Mouse (Mus musculus) frontal cortex, postnatal 14 days (tissue): Measurements from ENCODE around the gene Mchr1.
A peak's percentile ranks its signal among the peaks of the same experiment; 100 is the strongest.
"Not testable (repeated sequence)": the region's sequence is repeated elsewhere in the genome, so short reads cannot be mapped to it uniquely, and the experiment has no call there.

Experiments
- DNase-seq, 2 experiments: peaks; one replicate each; pipeline ENCODE4 v3.0.0; 2022; ENCODE audit warnings: low spot score in 2 of 2

Gene Mchr1

GRCm38 (mm10) chr15:81235086-81235920 is at the start of gene Mchr1:
Gene Mchr1 (plus strand): TSS chr15:81235499.
- DNase-seq, result peak; percentile 70

- no peak for DNase-seq
Measured at GRCm38 (mm10) chr15:81189061-81189460, 46.2 kb upstream of the Mchr1 start.

GRCm38 (mm10) chr15:81190011-81190629 is 45.2 kb upstream of the Mchr1 start:
- peak in 1 of 2 experiments; percentile 25 for DNase-seq

- DNase-seq, result peak; percentile 99
Measured at GRCm38 (mm10) chr15:81190630-81191178, 44.6 kb upstream of the Mchr1 start, which contains the start of gene Mrtfa. Gene Mrtfa (minus strand): TSS chr15:81190757.

- DNase-seq, result no peak
Measured at GRCm38 (mm10) chr15:81191303-81191702, 44.0 kb upstream of the Mchr1 start.

DNA sequence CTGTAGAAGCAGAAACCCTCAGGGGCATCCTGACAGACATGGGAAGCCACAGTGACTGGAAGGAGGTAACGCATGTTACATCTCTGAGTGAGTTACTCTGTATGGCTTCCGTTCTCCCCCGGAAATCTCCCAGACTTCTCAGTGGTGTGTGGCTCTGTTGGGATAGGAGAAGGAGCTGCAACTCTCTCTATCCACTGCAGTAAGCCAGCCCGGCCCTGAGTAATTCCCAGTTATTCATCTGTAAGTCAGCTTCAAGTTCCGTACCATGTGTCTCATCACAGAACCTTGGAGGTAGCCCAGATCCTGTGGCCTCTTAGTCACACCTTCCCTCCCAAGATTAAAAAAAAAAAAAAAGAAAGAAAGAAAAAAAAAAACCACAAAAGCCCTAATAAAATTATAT is 43.0 kb upstream of the Mchr1 start:
- DNase-seq, result no peak

- no peak for DNase-seq
Measured at GRCm38 (mm10) chr15:81192858-81193257, 42.4 kb upstream of the Mchr1 start.

GRCm38 (mm10) chr15:81194791-81195190 is 40.5 kb upstream of the Mchr1 start:
- DNase-seq, result no peak

DNA sequence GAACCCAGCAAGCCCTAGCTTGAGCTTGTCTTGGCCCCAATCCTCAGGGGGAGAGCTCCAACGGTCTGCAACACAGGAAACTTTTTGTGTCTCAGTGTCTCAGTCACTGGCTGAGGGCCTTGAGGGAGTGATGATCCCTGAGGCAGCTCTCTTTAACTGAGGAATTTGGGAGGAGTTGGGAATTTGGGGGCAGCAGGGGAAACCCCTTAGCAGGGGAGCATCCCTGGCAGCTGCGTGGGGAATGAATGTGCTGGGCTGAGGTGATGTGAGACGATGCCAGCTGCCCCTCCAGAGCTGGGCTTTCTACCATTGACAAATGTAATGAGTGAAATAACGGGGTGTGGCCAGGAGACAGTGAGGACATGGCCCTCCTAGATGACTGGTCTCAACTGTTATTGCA is 39.9 kb upstream of the Mchr1 start:
- DNase-seq, result no peak

DNA sequence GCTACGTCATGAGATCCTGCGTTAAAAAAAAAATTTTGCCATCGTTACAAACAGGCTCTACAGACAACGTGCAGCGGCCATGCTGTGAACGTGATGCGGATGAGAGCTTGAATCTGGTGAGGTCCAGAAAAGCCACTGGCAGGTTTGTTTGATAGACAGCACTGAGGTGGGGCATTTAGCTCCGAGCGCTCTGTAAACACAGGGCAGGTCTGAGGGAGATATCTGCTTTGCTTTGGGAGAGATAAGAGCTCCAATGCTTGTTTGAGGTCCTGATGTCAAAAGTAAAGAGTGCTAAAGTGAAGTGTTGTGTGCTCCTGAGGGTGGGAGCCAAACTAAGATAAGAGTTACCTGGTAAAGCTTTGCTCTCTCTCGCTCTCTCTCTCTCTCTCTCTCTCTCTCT is 38.1 kb upstream of the Mchr1 start:
- DNase-seq, result no peak

GRCm38 (mm10) chr15:81198447-81198846 is 36.9 kb upstream of the Mchr1 start:
- DNase-seq, result no peak

DNA sequence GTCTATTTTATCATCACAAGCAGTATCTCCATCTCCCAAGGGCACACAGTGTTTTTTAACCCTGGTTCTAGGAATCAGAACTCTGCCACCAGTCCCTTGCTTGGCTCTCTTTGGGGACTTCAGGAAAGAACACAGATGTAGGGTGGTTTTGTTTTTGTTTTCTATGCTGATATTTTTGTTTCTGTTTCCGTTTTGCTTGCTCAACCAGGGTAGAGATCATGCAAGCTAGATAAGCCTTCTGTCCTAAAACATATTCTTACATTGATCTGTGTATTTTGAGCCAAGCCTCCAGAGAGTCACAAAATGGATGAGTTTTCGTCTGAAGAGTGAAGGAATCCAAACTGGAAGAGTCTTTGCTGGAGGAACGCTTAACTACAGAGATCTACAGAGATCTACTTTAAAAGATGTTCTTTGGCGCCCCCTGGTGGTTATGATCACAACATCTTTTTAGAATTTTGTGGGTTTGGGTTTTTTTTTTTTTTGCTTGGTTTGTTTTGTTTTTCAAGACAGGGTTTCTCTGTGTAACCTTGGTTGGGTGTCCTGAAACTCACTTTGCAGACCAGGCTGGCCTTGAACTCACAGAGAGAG is 35.8 kb upstream of the Mchr1 start:
- DNase-seq, result peak in 1 of 2 experiments; percentile 40

DNA sequence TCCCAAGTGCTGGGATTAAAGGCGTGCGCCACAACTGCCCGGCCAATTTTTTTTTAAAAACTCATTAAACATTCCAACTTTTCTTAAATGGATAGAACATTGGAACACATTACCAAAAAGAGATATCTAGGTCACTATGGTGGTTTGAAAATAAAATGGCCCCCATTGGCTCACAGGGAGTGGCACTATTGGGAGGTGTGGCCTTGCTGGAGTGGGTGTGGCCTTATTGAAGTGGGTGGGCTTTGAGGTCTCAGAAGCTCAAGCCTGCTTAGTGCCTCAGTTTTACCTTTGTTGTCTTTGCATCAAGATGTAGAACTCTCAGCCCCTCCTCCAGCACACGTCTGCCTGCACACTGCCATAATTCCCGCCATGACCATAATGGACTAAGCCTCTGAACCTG is 32.8 kb upstream of the Mchr1 start:
- DNase-seq, result no peak

DNA sequence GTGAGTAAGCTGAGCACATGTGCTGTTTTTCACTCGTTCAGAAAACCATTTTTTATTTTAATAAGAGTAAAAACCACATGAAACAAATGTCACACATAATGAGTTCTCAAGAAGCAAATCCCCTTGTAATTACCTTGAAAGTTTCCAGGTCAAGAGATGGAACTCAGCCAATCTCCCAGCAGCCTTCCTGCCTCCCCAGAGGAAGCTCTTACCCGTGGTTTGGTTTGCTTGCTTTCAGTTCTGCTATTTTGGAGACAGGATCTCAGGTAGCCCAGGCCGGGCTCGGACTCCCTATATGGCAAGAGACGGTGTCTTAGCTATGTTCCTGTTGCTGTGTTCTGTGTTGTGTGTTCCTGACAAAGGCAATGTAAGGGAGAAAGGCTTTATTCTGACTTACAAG is 24.8 kb upstream of the Mchr1 start:
- DNase-seq, result no peak

DNA sequence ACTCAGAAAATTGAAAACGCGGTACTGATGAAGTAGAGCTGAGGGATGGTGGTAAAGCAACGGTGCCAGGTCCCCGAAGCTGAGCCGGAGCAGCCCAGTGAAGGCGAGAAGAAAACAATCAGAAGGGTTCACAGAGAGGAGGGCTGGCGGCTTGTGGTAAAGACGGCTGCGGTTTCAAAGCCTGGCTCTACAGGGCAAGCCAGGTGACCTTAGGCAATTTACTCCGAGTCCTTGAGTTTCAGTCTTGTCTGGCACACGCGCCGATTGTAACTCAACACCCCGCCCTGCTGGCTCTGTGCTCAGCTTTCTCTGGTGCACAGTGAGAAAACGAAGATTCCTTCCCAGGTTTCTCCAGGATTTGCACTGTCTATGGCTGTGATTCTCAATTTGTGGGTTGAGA is 22.3 kb upstream of the Mchr1 start:
- DNase-seq, result no peak

GRCm38 (mm10) chr15:81216906-81217653 is 18.2 kb upstream of the Mchr1 start:
- peak in 1 of 2 experiments; percentile 50 for DNase-seq

DNA sequence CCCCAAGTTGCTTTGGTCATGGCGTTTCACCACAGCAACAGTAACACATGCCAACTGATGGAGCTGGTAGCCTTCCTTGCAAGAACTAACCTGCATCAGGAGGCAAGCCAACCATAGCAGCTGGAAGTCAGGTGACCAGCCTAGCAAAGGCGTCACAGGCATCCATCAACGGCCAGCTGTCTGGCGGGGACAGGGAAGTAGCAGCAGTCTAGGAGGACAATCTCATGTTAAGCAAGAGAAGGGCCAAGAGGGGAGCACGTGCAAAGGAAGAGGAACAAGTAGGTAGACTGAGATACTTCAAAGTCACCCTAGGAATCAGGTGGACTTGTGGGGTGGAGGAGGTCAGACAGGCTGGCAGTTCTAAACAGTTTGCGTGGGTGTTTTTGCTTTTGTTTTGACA is 16.2 kb upstream of the Mchr1 start:
- no peak for DNase-seq

DNA sequence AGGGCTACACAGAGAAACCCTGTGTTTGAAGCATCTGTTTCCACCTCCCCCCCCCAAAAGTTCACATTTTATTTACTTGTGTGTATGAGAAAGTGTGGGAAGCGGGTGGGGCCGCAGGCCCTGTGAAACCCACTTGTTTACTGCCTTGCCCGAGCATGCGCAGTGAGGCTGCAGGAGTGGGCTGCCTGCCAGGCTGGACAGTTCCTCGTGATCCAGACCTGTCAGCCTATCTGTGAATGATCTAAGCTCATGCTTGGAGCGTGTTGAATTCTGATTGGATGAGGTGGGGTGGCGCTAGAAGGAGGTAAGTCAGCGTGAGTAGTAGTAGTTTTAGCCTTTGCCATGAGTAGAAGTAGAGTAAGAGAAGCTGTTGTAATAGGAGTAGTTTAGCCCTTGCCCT is 15.2 kb upstream of the Mchr1 start:
- DNase-seq, result not testable (repeated sequence)

- DNase-seq, result no peak
Measured at GRCm38 (mm10) chr15:81221446-81221845, 13.9 kb upstream of the Mchr1 start.

DNA sequence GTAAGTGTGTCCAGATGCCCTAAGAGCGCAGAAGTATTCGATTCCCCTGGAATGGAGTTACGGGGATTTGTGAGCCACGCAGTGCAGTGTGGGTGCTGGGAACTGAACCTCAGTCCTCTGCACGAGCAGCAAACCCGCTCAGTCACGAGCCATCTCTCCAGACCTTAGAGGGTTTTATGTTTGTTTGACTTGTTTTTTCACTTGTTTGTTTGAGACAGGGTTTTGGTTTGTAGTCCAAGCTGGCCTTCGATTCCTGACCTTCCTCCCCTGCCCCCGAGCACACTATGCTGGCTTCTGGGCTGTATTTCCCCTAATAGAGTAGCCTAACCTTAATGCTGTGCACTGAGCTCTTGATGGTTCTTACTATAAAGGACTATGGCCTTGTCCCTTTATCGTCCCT is 10.3 kb upstream of the Mchr1 start:
- DNase-seq, result no peak

- no peak for DNase-seq
Measured at GRCm38 (mm10) chr15:81225732-81226131, 9.6 kb upstream of the Mchr1 start.

GRCm38 (mm10) chr15:81226796-81227195 is 8.5 kb upstream of the Mchr1 start:
- DNase-seq, result no peak
